Mouse (Mus musculus): ENCODE measurements around the gene Tdrd9.
"Not testable (repeated sequence)": the region's sequence is repeated elsewhere in the genome, so short reads cannot be mapped to it uniquely, and the experiment has no call there.

The Tdrd9 gene

GRCm38 (mm10) chr12:111971231-111971686 lies at the start of gene Tdrd9:
Gene Tdrd9, plus strand, starts transcription at chr12:111971559.
- DNase-seq = no peak

GRCm38 (mm10) chr12:111923117-111923516 lies 48.2 kb upstream of the Tdrd9 start:
- no peak for DNase-seq

- DNase-seq = no peak
Measured at GRCm38 (mm10) chr12:111927338-111927737, 44.0 kb upstream of the Tdrd9 start.

- DNase-seq = no peak
Measured at GRCm38 (mm10) chr12:111928411-111928966, 42.9 kb upstream of the Tdrd9 start.

GRCm38 (mm10) chr12:111931411-111932025 lies 39.8 kb upstream of the Tdrd9 start:
- no peak for DNase-seq

GRCm38 (mm10) chr12:111932513-111932912 lies 38.8 kb upstream of the Tdrd9 start:
- DNase-seq = no peak

- DNase-seq = no peak
Measured at GRCm38 (mm10) chr12:111933032-111933704, 38.2 kb upstream of the Tdrd9 start.

- no peak for DNase-seq
Measured at GRCm38 (mm10) chr12:111933971-111934370, 37.4 kb upstream of the Tdrd9 start.

- no peak for DNase-seq
Measured at GRCm38 (mm10) chr12:111936706-111937550, 34.4 kb upstream of the Tdrd9 start.

- no peak for DNase-seq
Measured at GRCm38 (mm10) chr12:111938623-111939177, 32.7 kb upstream of the Tdrd9 start.

GRCm38 (mm10) chr12:111943421-111944064 lies 27.8 kb upstream of the Tdrd9 start:
- no peak for DNase-seq

- DNase-seq = not testable (repeated sequence)
Measured at GRCm38 (mm10) chr12:111944065-111944987, 27.0 kb upstream of the Tdrd9 start.

- DNase-seq = no peak
Measured at GRCm38 (mm10) chr12:111945115-111945514, 26.2 kb upstream of the Tdrd9 start.

- not testable (repeated sequence) for DNase-seq
Measured at GRCm38 (mm10) chr12:111945765-111946655, 25.3 kb upstream of the Tdrd9 start.

- peak; percentile 47 to 49 for DNase-seq
Measured at GRCm38 (mm10) chr12:111946716-111947115, 24.6 kb upstream of the Tdrd9 start.

- DNase-seq = no peak
Measured at GRCm38 (mm10) chr12:111950486-111950885, 20.9 kb upstream of the Tdrd9 start.

GRCm38 (mm10) chr12:111951701-111952100 lies 19.7 kb upstream of the Tdrd9 start:
- DNase-seq = no peak

GRCm38 (mm10) chr12:111956173-111956572 lies 15.2 kb upstream of the Tdrd9 start:
- DNase-seq = no peak

GRCm38 (mm10) chr12:111958101-111958865 lies 13.1 kb upstream of the Tdrd9 start:
- DNase-seq = peak; percentile 59 to 69
